Mouse (Mus musculus) left cerebral cortex, postnatal 36 days (tissue): Measurements from ENCODE around the gene Eif5. TPM values are rescaled to one million over a fixed set of nuclear protein-coding genes. Genes with fewer than 3 reads are reported as not detected.
"Not testable (repeated sequence)": the region's sequence is repeated elsewhere in the genome, so short reads cannot be mapped to it uniquely, and the experiment has no call there.

ENCODE experiments used
- DNase-seq, 2 experiments: peaks; one replicate each; pipeline ENCODE4 v3.0.0; 2021 to 2022; ENCODE audit warnings: low spot score in 2 of 2, mixed read lengths in 1 of 2
- intact Hi-C: fragments of 180-260 bp; cut with DNase I; formaldehyde crosslinking; loops from one replicate; pipeline ENCODE4 v1.15.1; 2025
- total RNA-seq, 2 experiments: library from RNA; stranded (reverse); gene quantifications; 2 replicates each; pipeline ENCODE4 v1.2.3; 2021

Eif5 gene
- 100 to 1,000 TPM; 273 to 278 TPM for total RNA-seq

DNA sequence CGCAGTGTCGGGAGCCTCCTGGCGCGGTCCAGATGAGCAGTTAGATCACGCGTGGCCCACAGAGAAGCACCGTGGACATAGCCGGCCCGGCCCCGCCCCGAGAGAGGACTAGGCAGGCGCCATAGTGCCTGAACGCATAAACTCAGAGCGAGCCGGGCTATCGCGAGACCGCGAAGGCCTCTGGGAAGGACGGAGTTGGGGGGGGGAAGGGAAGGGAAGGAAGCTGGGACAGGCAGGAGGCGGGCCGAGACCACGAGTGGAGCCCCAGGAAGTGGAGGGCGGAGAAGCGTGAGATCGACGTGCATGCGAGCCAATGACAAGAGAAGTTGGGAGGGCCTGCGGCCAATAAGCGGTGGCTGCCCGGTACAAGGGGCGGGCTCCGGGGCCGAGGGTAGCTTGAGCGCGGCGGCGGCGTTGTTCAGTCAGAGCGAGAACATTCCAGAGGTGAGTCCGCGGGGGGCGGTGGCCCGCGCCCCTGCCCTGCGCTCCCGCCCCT lies at the start of gene Eif5:
Gene Eif5 (plus strand): TSS at position 221 of the 496 bp plus-strand sequence.
- DNase-seq: peak; percentile 99
- intact Hi-C loops: loop anchor here (1.0 kb wide), 1 partner anchor 36 kb away; the partner anchor contains the start of gene Mark3

DNA sequence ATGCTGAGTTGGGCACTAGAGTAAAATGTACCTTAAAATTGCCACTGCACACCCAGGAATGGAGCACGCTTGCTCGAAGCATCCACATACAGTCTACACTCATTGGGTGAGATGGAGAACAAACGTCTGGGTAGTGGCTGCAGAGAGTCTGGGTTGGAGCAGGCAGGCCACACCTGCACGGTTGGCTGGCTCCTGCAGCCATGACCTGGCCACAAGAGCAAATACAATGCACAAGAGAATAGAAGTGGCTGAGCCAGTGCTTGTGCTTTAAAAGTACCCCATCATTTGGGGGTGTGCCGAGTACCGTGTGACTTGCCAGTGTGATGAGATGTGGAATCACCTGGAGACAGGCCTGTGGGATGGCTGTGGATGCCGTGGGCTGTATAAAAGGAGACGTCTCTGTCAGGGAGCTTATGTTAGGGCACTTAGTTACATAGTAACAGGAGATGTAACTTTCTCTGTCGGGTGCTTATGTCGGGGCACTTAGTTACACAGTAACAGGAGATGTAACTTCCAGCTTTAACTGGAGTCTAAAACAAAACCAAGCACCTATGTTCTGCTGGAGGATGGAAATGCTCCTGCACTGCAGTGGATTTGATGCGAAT lies 48.5 kb upstream of the Eif5 start:
- no peak for DNase-seq
- intact Hi-C loops: no loop called here

DNA sequence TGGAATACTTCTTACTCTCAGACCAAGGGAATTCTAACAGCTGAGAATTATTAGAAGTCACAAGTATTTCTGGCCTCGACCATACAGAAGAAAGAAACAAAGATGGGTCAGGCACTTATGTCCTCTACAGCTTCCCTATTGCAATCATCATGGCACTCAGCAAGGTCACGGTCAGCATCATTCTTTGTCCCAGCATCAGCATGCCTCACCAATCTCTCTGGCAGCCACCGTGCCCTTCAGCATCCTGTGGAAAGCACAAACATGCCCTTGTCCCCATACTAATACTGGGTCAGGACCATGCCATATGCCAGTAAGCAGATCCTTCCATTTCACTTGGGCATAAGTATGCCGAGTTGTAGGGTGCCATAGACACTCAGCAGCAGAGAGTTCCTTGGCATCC lies 42.9 kb upstream of the Eif5 start:
- intact Hi-C loops: no loop called here
- DNase-seq: no peak

DNA sequence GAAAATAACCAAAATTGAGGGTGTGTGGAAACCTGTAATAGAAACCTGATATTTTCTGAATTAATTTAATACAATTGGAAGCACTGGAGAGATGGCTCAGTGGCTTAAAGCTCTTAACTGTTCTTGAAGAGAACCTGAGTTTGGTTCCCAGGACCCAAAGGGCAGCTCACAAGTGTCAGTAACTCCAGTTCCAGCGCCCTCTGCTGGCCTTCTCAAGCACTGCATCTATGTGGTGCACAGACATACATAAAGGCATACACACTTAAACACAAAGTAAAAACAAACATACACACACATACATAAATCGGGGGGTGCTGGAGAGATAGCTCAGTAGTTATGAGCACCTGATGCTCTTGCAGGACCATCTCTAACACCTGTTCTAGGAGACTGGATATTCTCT lies 40.7 kb upstream of the Eif5 start:
- intact Hi-C loops: no loop called here

DNA sequence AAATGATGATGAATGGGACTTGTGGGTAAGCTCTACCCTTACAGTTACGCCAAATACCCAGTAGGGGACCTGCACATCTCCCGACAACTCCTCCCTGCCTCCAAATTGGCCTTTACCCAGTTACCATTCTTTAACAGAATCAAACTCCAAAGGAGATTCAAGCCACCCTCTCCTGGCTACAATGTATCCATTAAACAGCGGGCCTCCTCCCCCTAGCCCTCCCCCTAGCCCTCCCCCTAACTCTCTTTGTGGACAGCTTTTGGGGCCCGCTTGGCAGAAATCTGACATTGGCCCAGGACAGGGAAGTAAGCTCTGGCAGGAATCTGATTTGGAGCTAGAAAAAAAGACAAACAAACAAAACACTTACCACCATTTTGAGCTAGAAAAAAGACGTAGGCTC lies 38.2 kb upstream of the Eif5 start:
- intact Hi-C loops: no loop called here
- no peak for DNase-seq

More for the DNA sequence above, 40.7 kb upstream of the Eif5 start:
- DNase-seq: no peak

DNA sequence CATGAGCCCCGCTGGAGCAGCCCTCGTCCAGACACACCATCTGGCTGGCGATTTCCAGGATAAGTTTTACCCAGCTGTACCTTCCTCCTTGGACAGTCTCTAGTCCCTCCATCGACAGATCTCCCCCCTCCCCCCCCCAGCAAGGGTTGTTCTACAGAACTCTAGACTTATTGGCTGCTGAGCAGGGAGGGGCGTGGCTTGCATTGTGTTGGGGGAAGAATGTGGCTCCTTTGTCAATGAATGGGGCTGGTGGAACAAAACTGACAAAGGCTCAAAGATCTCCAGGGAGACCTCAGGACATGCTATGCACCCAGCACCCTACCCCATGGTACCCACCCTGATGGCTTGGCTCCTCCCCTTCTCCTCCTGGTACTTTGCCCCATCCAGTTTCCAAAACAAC lies 37.1 kb upstream of the Eif5 start:
- intact Hi-C loops: no loop called here
- DNase-seq: no peak

DNA sequence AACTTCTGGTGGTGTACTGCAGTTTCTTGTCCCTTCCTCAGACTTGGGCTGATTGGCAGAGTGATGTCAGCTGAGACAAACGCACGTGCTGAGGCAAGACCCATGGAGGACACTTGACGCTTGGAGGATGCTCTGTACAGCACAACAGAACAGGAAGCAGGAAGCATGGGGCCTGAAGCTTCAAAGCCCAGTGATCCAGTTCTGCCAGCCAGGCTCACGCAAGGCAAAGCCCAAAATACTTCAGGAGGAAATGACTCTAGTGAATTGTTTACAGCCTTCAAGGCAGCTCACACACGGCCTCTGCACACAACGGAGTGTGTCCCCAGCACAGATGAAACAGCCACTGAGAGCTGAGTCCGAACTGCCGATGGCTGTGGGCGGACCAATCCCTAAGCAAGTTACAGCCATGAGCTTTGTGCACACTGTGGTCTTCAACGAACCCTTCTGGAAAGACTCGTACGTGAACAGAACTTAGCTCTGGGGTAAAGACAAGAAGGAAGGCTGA lies 34.7 kb upstream of the Eif5 start:
- DNase-seq: no peak
- intact Hi-C loops: no loop called here

DNA sequence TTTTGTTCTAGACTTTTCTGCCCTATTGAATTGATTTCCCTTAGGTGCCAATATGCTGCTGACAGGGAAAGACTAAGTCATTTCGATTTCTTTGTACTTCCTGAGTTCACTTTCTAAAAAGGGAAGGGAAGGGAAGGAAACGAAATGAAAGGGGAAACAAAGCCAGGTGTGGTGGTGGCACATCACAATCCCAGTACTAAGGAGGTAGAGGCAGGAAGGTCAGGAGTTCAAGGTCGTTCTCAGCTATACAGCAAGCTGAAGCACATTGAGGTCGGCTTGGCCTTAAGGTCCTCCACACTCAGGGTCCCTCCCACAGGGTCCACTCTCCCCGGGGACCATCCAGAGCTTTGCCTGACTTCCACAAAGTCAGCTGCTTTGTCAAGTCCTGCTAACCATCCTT lies 34.2 kb upstream of the Eif5 start:
- intact Hi-C loops: no loop called here
- DNase-seq: no peak

DNA sequence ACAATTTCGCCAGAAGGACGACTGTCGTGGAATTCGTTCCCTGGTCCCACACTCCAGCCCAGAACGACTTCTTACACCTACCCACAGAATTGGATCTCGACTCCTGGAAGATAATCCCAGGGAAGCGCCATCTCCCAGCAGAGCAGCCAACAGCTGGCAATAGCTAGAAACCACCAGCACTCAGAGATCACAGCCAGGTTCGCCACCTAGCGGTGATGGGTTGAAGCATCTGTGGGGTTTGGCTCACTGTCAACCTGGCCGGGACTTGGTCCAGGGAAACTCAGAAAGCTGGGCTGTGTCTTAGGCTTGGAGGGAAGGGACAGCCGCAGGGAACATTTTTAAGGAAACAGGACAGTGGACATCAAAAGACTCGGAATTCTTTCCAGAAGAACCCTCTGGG lies 32.9 kb upstream of the Eif5 start:
- intact Hi-C loops: loop anchor here (2.0 kb wide), 1 partner anchor 78 kb away; no protein-coding TSS in a partner anchor
- DNase-seq: peak; percentile 94 to 96

DNA sequence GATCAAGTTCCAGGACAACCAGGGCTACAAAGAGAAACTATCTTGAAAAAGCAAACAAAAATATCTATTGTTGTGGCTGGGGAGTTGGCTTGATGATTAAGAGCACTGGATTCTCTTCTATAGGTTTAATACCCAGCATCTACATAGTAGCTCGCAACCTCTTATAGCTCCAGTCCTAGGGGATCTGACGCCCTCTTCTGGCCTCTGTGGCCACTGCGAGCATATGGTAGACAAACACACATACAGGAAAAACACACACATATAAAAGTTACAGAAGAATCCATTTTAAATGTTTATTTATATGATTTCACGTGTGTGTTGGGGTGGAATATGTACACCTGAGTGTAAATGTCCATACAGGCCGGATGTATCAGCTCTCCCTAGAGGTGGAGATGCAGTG lies 30.8 kb upstream of the Eif5 start:
- intact Hi-C loops: no loop called here
- no peak for DNase-seq

DNA sequence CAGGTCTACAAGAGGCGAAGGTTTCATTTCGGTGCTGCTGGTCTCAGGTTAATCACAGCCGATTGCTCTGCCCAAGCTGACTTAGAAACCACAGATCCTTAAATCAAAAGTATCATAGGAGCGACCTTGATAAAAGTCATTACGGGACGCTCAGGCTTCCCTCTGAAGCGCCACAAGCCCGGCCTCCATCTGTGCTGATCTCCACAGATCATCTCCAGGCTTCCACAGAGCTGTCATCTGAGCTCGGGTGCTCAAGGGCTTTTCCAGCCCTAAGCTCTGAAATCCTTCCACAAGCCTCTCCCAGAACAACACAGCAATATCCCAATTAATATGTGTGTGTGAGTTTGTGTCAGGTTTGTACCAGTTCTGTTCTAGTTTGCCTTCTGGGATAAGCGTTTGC lies 29.9 kb upstream of the Eif5 start:
- intact Hi-C loops: no loop called here
- no peak for DNase-seq

DNA sequence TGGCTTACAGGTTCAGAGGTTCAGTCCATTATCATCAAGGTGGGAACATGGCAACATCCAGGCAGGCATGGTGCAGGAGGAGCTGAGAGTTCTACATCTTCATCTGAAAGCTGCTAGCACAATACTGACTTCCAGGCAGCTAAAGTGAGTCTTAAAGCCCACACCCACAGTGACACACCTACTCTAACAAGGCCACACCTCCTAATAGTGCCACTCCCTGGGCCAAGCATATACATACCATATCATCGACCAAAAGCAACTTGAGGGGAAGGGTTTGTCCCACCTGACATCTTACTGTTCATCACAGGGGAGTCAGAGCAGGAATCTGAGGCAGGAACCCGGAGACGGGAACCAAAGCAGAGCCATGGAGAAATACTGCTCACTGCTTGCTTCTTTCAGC lies 29.4 kb upstream of the Eif5 start:
- DNase-seq, intact Hi-C loops: not testable (repeated sequence)

DNA sequence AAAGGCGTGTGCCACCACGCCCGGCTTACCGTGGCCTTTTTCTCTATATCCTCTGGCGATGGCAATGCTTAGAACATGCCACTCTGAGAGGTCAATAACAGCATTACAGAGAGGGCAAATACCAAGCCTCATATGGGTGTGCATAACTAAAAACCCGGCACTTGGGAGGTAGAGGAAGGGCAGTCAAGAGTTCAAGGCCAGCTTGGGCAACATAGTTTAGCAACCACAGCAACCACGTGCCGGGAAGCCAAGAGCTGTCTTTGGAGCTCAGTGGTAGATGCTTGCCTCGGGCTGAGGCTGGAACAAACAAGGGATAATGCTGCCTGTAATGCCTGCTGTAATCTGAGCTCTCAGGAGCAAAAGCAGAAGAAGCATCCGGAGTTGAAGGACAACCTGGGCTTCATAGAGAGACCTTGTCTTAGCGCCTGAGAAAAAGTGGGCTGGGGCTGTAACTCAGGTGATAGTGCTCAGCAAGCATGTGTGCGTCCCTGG lies 25.2 kb upstream of the Eif5 start:
- intact Hi-C loops: no loop called here
- no peak for DNase-seq

DNA sequence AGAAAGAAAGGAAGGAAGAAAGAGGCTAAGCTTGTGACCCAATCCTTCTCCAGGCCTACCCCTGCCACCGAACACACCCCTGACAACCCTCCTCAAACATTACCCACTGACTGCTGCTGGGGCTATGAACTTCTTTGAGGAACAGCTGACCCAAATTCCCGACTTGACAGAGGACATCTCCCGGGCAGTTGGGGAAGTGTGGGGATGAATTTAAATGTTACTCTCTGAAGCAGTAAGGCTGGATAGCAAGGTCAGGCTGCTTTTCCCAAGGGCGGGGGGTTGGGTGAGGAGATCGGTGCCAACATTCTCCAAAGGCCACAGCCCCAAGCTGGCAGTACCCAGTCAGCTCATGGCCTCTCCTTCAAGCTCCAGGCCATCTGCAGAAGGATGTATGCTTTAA lies 24.1 kb upstream of the Eif5 start:
- intact Hi-C loops: no loop called here
- no peak for DNase-seq

DNA sequence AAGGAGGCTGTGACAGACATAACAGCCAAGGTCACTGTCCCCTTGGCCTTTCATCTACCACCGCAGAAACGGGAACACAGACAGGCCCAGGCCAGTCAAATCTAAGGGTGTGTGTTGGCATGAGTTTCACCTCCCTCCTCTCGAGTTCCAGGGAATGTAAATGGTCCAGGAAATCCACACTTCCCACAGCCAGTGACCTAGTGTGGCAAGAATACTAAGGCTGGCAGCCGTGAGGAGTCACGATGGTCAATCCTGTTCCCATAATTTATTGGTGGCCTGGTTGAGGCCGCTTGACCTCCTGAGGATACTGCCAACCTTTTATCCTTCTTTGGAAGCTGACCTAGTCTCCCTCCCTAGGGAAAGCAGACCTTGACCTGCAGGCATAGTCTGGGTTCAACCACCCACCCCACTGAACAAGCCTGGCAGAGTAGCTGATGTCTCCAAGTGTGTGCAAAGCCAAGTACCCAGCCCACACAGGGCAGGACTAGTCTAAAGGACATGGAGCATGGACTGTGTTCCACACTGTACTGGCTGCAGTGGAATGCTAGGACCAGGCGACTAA lies 23.5 kb upstream of the Eif5 start:
- intact Hi-C loops: no loop called here

DNA sequence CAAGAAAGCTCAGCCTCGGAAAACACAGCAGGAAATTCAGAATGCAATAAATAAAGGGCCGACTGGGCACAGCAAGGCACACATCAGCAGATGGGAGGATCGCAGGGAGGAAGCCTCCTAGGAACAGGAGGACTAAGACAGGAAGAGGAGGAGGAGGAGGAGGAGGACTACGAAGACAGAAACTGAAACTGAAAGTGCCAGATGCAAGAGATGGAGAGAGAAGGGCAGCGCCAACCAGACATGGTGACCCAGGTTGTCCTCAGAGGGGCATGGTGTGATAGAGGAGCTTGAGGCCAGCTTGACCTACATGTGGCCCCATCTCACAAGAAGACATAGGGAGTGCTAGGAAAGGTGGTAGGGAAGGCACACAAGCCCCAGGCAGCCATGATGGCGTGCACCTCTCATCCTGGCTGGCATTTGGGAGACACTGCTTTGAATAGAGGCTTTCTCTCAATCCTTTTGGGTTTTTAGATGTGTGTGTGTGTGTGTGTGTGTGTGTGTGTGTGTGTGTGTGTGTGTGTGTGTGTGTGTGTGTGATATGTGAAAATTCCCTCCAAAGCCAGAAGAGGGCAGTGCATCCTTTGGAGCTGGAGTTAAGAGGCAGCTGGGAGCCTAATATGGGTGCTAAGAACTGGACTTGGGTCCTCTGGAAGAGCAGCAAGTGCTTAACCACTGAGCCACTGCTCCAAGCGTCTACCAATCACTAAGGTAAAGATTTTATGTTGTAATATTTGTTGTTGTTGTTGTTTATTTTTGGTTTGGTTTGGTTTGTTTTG lies 22.8 kb upstream of the Eif5 start:
- no peak for DNase-seq
- intact Hi-C loops: no loop called here

More for the DNA sequence above, 23.5 kb upstream of the Eif5 start:
- DNase-seq: no peak

DNA sequence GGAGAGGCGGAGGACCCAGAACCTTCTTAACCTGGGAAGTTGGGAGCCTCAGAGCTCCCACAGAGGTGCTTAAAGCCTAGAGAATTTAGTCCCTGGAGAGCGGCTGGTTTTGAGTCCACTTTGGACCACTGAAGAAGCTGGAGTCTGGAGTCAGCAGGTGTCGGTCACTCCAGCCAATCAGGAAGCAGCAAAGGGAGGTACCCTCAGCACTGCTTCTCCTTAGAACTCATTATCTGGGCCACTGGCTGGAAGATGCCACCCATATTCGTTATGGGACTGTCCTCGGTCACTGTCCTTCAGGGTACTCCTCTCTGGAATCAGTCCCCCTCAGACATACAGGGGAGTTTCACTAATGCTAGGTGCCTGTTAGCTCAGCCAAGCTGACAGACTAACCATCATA lies 21.9 kb upstream of the Eif5 start:
- intact Hi-C loops: no loop called here
- no peak for DNase-seq

DNA sequence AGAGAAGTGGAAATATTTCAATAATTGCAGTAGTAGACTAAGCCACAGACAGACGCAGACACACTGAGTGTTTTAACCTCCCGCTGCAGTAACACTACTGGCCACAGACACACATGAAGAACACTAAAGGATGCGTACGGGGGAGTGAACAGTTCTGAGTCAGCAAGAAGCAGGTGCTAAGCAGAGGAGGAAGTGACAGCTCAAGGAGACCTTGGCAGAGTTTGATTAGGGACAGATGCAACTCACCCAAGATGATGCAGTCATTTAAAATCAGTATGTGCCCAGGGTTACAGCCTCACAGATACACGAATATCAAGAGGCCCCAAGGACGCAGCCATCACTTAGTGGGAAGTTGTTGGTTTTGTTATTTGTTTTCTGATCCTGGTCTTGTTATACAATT lies 21.0 kb upstream of the Eif5 start:
- intact Hi-C loops: no loop called here

DNA sequence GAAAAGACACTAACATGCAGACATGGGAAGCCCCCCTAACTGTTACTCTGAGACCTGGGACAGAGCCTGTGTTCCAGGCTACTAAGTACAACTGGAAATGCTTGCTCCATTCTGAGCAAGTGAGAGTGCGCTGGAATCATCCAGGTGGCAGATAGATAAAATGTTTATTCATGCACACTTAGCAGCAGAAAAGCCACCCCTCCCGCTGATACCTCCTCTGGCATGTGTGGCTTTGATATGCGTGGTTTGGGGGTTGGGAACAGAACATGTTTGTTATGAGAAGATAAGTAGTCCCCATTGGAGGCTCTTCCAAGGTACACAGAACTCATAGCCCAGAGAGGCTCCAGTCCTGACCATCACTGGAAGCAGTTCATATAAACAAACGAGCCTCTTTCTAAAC lies 19.9 kb upstream of the Eif5 start:
- intact Hi-C loops: no loop called here
- DNase-seq: no peak

More for the DNA sequence above, 21.0 kb upstream of the Eif5 start:
- DNase-seq: no peak

DNA sequence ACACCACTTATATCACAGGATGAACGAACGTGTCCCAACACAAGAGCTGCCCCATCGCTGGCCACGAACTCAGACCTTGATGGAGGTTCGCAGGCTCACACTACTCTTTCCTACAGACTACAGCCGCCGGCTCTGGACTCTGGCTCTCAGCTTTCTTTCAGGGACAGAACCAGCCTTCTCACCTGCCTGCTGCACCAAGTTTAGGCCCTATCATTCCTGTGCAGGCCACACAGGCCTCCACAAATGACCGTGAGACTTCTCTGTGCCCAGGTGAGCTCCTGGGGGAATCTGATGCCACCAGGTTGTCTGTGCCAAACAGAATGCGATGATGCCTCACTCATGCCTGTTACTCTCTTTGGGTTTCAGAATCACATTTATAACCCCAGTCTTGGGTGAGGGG lies 19.4 kb upstream of the Eif5 start:
- intact Hi-C loops: no loop called here

More for the DNA sequence above, 19.4 kb upstream of the Eif5 start:
- DNase-seq: no peak
